Mouse (Mus musculus) erythroblast, embryonic 14.5 days (primary cell): ENCODE data around the gene Trmt10a. TPM values are rescaled to one million over a fixed set of nuclear protein-coding genes. Genes with fewer than 3 reads are reported as not detected.

Source experiments
- H3K27me3 ChIP-seq: 2 replicates; pipeline ENCODE4 v1.6.1; 2012; ENCODE audit warnings: inconsistent platforms; ENCODE audit not compliant: control insufficient read depth
- H3K36me3 ChIP-seq: 2 replicates; pipeline ENCODE4 v1.6.1; 2012; ENCODE audit warnings: mild to moderate bottlenecking, inconsistent platforms; ENCODE audit not compliant: control insufficient read depth
- H3K4me1 ChIP-seq: 2 replicates; pipeline ENCODE4 v1.6.1; 2012; ENCODE audit warnings: inconsistent platforms; ENCODE audit not compliant: control insufficient read depth
- H3K4me3 ChIP-seq: replicated peaks from 2 replicates; pipeline ENCODE3; 2012; ENCODE audit warnings: moderate library complexity, mild to moderate bottlenecking, inconsistent platforms
- H3K9me3 ChIP-seq: 2 replicates; pipeline ENCODE4 v1.6.1; 2012; ENCODE audit warnings: low read length, inconsistent platforms, mixed read lengths; ENCODE audit not compliant: control insufficient read depth
- GATA1 ChIP-seq: IDR thresholded peaks from 2 replicates; pipeline ENCODE4 v1.6.1; 2012; ENCODE audit warnings: low read length, inconsistent platforms, mixed read lengths
- TAL1 ChIP-seq: IDR thresholded peaks from 3 replicates; pipeline ENCODE4 v1.6.1; 2012; ENCODE audit warnings: low read length, inconsistent platforms, mixed read lengths
- polyA plus RNA-seq: library from polyadenylated mRNA; stranded (reverse); fragments of >175 nt; gene quantifications from 2 replicates; pipeline ENCODE4 v1.2.3, GENCODE M21; 2012

The Trmt10a gene
- 0.45 and 0.54 TPM in 2 replicates for polyA plus RNA-seq

DNA sequence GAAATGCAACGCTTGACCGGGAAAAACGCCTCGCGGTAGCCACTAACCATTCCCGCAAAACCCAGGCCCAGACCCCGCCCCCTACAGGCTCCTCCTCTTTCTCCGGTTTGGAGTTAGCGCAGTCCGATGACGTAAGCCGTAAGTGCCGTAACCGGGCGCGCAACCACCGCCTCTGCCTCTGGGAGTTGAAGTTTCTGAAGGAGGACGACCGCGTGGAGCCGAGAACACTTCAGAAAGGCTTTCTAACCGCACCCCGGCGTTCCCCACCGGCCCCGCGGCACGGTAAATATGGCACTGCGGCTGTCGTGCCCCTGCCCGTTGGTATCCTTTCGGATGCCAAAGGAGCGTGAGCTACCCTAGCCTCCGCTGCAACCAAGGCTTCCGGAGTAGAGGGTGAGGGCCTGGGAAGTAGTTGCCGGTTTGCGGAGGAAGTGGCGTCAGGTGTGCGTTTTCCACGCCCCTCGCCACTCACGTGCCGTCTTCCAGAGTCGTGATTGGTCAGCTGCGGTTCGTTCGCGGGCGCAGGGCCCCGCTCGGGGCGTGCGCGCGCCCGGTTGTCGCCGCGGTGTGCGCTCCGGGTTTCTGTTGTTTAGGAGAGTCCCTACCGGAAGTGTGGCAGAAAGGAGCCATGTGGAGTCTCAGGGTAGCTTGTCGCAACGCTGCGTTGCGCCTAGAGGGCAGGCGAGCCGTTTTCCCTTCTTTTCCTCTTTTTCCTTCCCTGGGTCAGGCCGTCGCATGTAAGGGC, at the start of gene Trmt10a:
Trmt10a (plus strand) TSS at position 134 of the 745 bp plus-strand sequence.
- TF ChIP-seq TAL1 (no peak), GATA1 (no peak)
- peaks cover 8% of the 10 kb centered on the region for H3K36me3 ChIP-seq
- H3K27me3 ChIP-seq, result no peaks in the 10 kb centered on the region
- H3K4me1 ChIP-seq, result peaks cover 14% of the 10 kb centered on the region
- H3K4me3 ChIP-seq, result peak within 1 kb of the TSS; percentile 95
- no peaks in the 10 kb centered on the region for H3K9me3 ChIP-seq

DNA sequence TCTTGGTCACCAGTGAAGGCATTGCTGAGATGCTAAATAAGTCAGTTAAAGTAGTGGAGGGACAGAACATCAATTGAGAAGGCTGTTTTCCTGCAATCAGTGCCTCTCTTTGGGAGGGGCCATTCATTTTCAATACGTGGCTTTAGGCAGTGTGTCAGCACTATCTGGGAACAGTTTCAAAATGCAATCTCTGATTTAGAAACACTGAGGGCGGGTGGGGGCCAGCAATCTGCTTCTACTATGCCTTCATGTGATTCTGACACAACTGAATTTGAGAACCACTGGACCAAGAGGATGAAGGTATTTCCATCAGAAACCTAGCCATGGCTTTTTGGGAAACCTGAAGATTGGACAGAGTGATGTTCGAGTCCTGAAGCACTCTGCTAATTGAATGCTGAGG, 47.9 kb upstream of the Trmt10a start:
- H3K9me3 ChIP-seq, result no peaks in the 10 kb centered on the region
- H3K27me3 ChIP-seq, result no peaks in the 10 kb centered on the region
- TF ChIP-seq GATA1, result no peak
- no peak for TF ChIP-seq TAL1

DNA sequence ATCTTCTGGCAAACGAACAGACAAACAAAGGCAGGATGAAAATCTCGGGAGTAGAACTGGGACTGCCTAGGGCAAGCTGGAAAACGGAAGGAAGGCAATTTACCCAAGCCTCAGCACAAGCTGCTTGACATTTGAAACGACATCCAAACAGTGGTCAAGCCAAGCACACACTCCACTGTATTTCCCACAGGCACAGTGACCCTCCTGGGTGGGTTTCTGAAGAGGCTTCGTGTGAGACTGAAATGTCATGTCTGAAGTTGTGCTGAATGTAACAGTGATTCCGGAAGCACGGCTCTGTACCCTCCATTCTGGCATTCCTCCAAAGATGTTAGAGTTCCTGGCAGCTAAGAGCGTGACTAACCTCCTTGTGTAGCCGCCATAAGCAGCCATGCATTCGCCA, 47.5 kb upstream of the Trmt10a start:
- Histone ChIP-seq H3K27me3 (no peaks in the 10 kb centered on the region), H3K4me1 (no peaks in the 10 kb centered on the region), H3K4me3 (no peak overlapping the region), H3K9me3 (no peaks in the 10 kb centered on the region), H3K36me3 (peaks cover 2% of the 10 kb centered on the region; the same call in 1 of the 2 replicates)
- no peak for TF ChIP-seq GATA1
- TF ChIP-seq TAL1, result no peak

More for the DNA sequence above, 47.9 kb upstream of the Trmt10a start:
- H3K4me3 ChIP-seq, result no peak overlapping the region
- H3K36me3 ChIP-seq, result peaks cover 2% of the 10 kb centered on the region; the same call in 1 of the 2 replicates
- no peaks in the 10 kb centered on the region for H3K4me1 ChIP-seq

DNA sequence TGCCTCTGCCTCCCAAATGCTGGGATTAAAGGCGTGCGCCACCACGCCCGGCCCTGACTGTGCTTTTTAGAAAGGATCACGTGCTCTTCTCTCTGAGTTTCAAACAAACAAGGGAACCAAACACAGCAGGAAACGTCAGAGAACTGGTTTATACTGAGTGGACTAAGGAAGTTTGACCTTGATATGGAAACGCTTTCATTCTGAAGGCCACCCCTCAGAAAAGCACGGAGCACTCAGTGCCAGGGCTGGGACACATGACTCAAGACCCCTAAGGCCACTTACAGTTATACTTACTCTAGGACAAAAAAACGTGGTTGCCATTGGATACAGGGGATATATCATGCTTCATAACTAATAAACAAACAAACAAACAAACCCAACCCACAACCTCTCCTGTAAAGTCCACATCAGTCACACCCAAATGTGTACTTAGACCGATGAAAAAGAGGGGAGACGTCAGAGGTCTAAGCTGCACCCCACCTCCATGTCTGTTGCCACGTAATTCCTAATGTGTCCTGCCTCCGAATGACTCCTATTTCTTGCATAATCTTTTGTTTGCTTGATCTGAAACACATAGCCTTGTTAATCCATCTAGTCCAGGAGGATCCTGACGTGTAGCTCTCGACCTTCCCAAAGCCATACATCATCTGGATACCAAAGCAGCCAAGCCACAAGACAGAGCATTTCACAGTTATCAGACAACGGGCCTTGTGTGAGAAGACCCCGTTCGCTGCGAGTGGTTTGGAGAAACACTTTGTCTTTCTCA, 46.8 kb upstream of the Trmt10a start:
- no peaks in the 10 kb centered on the region for H3K4me1 ChIP-seq
- H3K9me3 ChIP-seq, result no peaks in the 10 kb centered on the region
- peaks cover 2% of the 10 kb centered on the region; the same call in 1 of the 2 replicates for H3K36me3 ChIP-seq
- H3K4me3 ChIP-seq, result no peak overlapping the region
- TF ChIP-seq GATA1 (no peak), TAL1 (no peak)
- no peaks in the 10 kb centered on the region for H3K27me3 ChIP-seq

DNA sequence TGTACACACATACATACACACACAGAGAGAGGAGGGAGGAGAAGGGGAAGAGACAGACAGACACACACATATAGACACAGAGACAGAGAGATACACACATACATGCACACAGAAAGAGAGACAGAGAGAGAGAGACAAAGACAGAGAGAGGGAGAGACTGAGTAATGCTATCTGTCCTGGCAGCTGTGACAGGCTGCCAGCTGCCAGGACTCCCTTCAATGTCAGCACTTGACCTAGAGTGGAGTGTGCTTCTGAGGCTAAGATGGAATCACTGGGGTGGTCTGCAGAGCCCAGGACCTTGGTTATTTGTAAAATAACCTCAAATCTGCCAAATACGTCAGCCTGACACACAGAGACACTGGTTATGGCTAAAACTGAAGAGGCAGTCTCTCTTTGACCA, 45.5 kb upstream of the Trmt10a start:
- no peak overlapping the region for H3K4me3 ChIP-seq
- H3K36me3 ChIP-seq, result peaks cover 2% of the 10 kb centered on the region; the same call in 1 of the 2 replicates
- H3K9me3 ChIP-seq, result no peaks in the 10 kb centered on the region
- TF ChIP-seq TAL1 (no peak), GATA1 (no peak)
- no peaks in the 10 kb centered on the region for H3K4me1 ChIP-seq
- H3K27me3 ChIP-seq, result no peaks in the 10 kb centered on the region

DNA sequence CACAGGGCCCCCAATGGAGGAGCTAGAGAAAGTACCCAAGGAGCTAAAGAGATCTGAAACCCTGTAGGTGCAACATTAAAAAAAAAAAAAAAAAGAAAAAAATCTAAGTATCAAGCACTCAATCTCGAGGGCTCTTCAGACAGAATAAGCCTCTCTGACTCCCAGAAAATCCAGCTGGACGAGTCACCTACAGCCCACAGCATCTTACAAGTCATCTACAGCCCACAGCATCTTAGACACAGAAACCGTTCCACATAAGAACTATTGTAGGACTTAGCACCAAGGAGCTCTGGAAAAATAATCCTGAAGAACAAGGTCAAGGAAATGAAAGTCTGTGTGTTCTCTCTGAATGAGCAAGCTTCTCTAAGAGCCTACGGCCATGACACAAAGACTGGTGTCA, 41.3 kb upstream of the Trmt10a start:
- TF ChIP-seq TAL1, result no peak
- TF ChIP-seq GATA1, result no peak

DNA sequence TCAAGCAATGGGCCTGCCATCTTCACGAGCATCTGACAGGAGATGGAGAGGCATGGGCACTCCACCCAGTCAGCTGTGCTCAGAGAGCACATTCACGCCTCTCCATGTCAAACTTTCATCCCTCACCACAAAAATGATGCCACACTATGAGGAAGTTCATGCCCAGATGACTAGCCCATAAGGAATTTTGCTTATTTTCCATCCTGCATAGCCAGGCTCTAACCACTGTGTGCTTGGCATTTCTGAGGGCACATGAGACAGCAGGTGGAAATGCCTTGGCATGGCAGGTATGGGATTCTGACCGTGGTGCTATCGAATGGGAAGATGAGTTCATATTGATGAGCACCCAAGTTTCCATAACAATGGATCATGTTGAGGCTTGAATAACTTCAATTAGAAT, 39.6 kb upstream of the Trmt10a start:
- Histone ChIP-seq H3K9me3 (no peaks in the 10 kb centered on the region), H3K4me3 (no peak overlapping the region), H3K36me3 (peaks cover 2% of the 10 kb centered on the region; the same call in 1 of the 2 replicates), H3K4me1 (no peaks in the 10 kb centered on the region), H3K27me3 (no peaks in the 10 kb centered on the region)
- TF ChIP-seq TAL1 (no peak), GATA1 (no peak)

More for the DNA sequence above, 41.3 kb upstream of the Trmt10a start:
- H3K36me3 ChIP-seq, result peaks cover 2% of the 10 kb centered on the region; the same call in 1 of the 2 replicates
- H3K4me1 ChIP-seq, result no peaks in the 10 kb centered on the region
- H3K4me3 ChIP-seq, result no peak overlapping the region
- no peaks in the 10 kb centered on the region for H3K9me3 ChIP-seq
- no peaks in the 10 kb centered on the region for H3K27me3 ChIP-seq

DNA sequence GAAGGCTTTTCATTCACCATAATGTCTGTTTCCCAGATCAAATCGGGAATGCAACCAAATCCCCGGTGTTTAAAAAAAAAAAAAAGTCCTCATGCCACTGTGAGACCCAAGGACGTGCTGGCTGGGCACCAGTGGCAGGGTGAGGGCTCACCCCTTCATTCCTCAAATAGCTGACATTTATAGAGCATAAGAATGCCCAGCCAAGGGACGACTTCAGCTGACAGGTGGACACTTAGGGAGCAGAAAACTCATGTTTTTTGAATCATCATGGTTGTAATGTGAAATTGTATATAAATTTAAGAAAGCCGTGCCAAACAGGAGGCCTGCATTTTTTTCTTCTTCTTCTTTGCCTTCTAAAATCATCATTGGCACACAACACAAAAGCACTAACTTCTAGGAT, 38.2 kb upstream of the Trmt10a start:
- Histone ChIP-seq H3K4me1 (no peaks in the 10 kb centered on the region), H3K4me3 (no peak overlapping the region), H3K9me3 (no peaks in the 10 kb centered on the region), H3K27me3 (no peaks in the 10 kb centered on the region), H3K36me3 (peaks cover 2% of the 10 kb centered on the region; the same call in 1 of the 2 replicates)
- TF ChIP-seq TAL1 (no peak), GATA1 (no peak)

DNA sequence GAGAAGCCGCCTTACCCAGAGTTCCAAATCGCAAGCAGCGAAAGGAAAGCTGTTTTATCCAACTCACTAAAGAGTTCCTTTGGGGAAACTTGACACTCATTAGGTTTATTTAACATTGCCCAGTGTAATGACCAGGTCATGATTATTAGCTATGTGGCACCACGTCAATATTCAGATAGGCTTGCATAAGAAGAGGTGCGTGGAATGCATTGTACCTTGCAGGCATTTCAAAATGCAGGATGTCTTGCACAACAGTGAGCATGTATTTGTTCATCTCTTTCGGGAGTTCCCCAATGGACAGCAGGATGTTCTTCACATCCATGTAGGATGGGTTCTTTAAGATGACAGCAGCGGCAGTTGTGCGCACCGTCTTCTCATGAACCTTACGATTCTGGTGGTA, 36.4 kb upstream of the Trmt10a start:
- Histone ChIP-seq H3K4me3 (no peak overlapping the region), H3K36me3 (peaks cover 8% of the 10 kb centered on the region; the same call in 1 of the 2 replicates), H3K9me3 (no peaks in the 10 kb centered on the region), H3K4me1 (no peaks in the 10 kb centered on the region), H3K27me3 (no peaks in the 10 kb centered on the region)
- no peak for TF ChIP-seq TAL1
- no peak for TF ChIP-seq GATA1
